Mouse (Mus musculus) adrenal gland, postnatal 14 days (tissue): ENCODE data around the gene Hs3st1. TPM values are rescaled to one million over a fixed set of nuclear protein-coding genes. Genes with fewer than 3 reads are reported as not detected.
A peak's percentile ranks its signal among the peaks of the same experiment; 100 is the strongest.
"Not testable (repeated sequence)": the region's sequence is repeated elsewhere in the genome, so short reads cannot be mapped to it uniquely, and the experiment has no call there.

Source experiments
- DNase-seq: peaks from one replicate; pipeline ENCODE4 v3.0.0; 2021; ENCODE audit warnings: mixed read lengths
- long read RNA-seq, 2 experiments: library from polyadenylated mRNA; stranded (forward); transcript quantifications; one replicate each; pipeline ENCODE4 v2.0.0; 2021
- total RNA-seq: library from RNA; stranded (reverse); gene quantifications from 2 replicates; pipeline ENCODE4 v1.2.3, GENCODE M21; 2021

Gene Hs3st1
- total RNA-seq, result 14.6 and 22.4 TPM in 2 replicates
- long read RNA-seq, experiment 1, transcript Hs3st1-201 (2 exons, 1,684 nt), result major isoform, 22 of 23 reads
- long read RNA-seq, experiment 1, partial matches to known transcripts, result 1 of 23 reads
- long read RNA-seq, experiment 1, other reads (novel, unspliced or antisense), result 0 of 23 reads
- long read RNA-seq, experiment 2, transcript Hs3st1-201 (2 exons, 1,684 nt), result major isoform, 13 of 13 reads
- long read RNA-seq, experiment 2, partial matches to known transcripts, result 0 of 13 reads
- long read RNA-seq, experiment 2, other reads (novel, unspliced or antisense), result 0 of 13 reads

GRCm38 (mm10) chr5:39755375-39755774 is at the start of gene Hs3st1:
TSS of gene Hs3st1 (minus strand) at chr5:39755475.
- DNase-seq, result not testable (repeated sequence)

- DNase-seq, result no peak
These were observed 49.4 kb upstream of the Hs3st1 start for GRCm38 (mm10) chr5:39804663-39805062.

DNA sequence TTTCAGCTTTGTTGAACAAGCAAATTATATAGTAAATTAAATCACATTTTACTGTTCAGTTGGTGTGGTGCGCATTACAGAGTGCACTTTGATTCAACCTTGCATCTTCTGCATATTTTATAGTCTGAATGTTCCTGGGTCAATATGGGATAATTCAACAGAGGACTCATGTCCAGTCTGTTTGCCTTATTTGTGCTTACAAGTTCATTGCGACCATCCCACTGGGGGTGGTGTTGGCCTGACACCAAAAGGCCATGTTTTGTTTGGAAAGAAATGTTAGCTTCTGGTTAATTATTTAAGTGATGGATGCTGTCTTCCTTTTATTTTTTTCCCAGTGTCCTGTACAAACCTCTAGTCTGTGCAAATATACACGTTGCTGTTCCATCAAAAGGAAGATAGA is 48.7 kb upstream of the Hs3st1 start:
- DNase-seq, result no peak

- DNase-seq, result no peak
These were observed 48.2 kb upstream of the Hs3st1 start for GRCm38 (mm10) chr5:39803457-39803856.

GRCm38 (mm10) chr5:39802110-39802509 is 46.8 kb upstream of the Hs3st1 start:
- no peak for DNase-seq

GRCm38 (mm10) chr5:39777094-39777710 is 21.9 kb upstream of the Hs3st1 start:
- no peak for DNase-seq

- no peak for DNase-seq
These were observed 16.5 kb upstream of the Hs3st1 start for GRCm38 (mm10) chr5:39771680-39772348.

DNA sequence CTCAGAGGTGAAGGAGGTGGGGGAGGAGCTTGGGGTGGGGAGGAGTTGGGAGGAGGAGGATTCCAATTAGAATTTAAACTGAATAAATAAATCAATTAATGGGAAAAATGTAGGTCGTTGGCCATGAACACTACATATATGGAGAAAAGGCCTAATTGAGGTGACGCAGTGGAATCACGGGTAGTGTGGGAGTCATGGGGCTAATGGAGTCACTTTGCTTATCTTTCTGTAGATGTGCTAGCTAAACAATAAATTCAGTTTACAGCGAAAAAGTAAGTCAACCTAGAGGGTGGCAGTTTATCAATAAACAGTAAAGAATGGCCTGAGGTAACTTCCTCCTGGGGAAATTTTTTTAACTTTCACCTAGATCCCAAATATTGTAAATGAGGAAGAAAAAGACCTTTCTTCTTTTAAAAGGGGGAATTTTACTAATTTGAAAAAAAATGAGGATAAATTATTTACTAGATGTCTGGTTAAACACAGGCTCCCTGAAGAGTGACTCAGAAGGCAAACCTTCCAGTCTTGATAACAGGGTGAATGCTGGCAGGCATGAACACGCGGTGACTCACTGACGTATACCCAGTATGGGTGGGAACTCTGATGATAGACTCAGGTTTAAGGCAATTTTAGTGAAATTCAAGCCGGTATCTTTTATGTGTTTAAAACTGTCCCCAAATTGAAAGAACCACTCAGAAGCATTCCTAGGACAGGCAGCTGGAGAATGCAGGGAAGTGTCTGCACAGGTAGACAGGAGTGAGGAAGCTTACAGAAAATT is 6.6 kb upstream of the Hs3st1 start:
- DNase-seq, result peak; percentile 22

GRCm38 (mm10) chr5:39758890-39759475 is 3.7 kb upstream of the Hs3st1 start:
- DNase-seq, result no peak

DNA sequence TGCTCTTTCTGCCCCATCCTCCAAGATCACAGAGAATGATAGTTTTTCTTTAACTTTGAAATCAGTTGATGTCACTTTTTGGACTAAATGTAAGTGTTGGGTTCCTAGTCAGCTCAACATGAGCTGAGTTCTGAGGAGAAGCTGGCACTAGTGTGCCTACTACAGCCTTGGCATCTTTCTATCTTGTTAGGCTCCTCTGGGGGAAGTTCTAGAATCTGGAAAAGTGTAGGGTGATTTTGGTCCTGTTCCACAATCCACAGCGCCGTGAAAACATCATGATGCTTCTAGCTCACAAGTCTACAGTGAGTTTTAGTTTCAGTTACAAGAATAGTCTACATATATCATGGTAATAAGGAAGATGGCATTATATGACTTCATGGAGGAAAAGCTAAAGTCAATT is 18.4 kb downstream of the Hs3st1 start:
- no peak for DNase-seq

- no peak for DNase-seq
These were observed 21.4 kb downstream of the Hs3st1 start for GRCm38 (mm10) chr5:39733750-39734443.

DNA sequence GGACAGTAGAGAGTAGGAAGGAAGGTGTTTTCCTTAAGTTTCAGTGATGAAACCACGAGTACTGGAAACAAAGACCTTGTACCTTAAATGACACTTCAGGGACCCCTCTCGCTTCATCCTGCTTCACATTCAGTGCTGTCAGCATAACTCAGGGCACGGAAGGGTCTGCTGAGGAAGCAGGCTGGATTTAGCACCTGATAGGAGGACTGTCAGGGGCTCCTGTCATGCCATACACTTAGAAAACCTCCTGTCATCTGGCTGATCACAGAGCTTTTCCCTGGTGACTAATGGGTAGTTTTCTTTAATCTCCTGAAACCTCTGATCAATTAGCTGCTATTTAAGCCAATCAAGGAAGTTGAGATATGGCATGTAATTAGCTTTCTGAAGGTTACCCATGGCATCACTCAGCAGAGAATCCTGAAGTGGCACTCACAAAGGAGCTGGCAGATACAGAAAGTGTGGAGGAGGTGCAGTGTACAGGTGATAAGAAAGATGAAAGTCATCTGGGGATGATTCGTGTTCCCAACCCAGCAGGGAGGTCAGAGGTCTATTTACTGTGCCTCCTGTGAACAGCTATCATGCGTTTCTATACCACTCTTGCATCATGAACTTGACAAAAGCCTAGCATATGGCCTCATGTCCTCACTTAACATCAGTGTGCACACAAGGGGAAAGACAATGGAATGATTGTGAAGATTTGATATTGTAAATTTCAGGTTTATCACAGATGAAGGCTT is 22.1 kb downstream of the Hs3st1 start:
- no peak for DNase-seq

GRCm38 (mm10) chr5:39715694-39716550 is 39.4 kb downstream of the Hs3st1 start:
- DNase-seq, result no peak

DNA sequence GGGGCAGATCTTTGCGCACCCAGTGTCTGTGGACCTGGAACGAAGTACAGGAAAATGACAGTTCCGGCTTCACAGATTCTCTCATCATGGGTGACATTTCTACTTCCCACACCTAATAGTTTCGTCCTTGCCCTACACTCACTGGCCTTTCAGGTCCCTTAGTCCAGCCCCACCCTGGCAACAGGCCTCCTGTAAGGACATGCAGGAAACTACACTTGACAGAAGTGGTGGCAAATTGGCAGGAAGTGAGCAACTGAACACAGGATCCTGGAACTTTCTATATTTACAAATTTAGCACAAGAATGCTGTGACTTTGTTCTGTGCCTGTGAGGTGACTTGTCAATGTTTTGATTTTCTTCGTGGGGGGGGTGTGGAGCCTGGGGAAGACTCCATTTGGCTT is 40.1 kb downstream of the Hs3st1 start:
- DNase-seq, result peak; percentile 14

DNA sequence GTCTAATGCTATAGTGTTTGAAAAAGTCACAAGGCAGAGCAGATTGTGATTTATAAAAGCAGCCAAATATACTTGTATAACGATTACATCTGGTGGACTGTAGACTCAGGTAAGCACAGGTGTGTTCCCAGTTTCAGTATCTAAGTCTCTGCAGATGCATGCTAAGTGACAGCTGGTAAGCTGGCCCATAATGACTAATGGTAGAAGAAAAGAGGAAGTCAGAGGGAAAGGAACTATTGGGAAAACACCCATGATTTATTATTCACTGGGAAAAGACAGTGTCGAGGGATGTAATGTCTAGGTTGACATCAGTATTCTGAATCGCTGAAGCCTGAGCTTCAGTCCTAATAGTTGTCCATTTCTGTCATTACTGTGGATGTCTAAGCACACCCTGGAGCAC is 49.7 kb downstream of the Hs3st1 start:
- no peak for DNase-seq

DNA sequence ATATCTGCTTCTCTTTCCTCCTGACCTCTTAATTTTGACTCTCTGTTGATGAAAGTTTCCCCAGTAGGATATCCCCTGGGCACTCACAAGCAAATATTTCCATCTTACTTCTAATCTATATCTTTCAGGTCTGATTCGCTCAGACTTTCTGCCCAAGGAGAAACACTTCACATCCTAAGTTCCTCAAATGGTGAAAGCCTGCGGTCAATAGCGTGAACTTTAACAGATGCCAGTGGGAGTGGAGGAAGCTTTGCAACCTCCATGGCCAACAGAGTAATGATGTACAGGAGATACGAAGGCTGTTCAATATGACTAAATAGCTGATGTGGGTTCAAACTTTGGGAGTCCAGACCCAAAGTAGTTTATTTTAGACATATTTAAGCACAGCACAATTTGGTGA is 94.4 kb downstream of the Hs3st1 start:
- no peak for DNase-seq

DNA sequence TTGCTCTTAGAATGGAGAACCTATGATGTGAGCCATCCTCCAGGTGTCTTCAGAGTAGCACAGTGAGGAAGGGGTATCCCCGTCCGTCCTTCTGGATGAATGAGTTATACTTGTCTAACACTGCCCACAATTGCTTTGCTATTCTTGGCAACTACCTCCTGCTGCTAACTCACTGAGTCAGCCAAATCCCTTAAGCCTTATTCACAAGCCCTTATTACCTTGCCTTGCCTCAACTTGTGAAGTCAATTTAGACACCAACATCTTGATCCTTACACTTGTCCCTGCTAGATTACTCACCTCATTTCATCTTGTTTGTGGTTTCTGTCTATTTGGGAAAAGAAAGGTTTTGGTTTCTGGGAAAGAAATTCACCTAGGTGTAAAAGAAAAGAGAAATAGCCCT is 95.9 kb downstream of the Hs3st1 start:
- no peak for DNase-seq

GRCm38 (mm10) chr5:39644827-39645380 is 110.4 kb downstream of the Hs3st1 start:
- peak; percentile 45 for DNase-seq
